Mouse (Mus musculus) gastrocnemius, postnatal 25 days (tissue): Measurements from ENCODE around the gene Tbc1d15. TPM values are rescaled to one million over a fixed set of nuclear protein-coding genes. Genes with fewer than 3 reads are reported as not detected.

Experiments
- DNase-seq: peaks from one replicate; pipeline ENCODE4 v3.0.0; 2022
- total RNA-seq, 2 experiments: library from RNA; stranded (reverse); gene quantifications; 1 replicate in 1 of 2; 2 replicates in 1 of 2; pipeline ENCODE4 v1.2.3; 2021

Gene Tbc1d15
- total RNA-seq, 2 experiments from 2014 or later: 35.9 to 40.5 TPM

DNA sequence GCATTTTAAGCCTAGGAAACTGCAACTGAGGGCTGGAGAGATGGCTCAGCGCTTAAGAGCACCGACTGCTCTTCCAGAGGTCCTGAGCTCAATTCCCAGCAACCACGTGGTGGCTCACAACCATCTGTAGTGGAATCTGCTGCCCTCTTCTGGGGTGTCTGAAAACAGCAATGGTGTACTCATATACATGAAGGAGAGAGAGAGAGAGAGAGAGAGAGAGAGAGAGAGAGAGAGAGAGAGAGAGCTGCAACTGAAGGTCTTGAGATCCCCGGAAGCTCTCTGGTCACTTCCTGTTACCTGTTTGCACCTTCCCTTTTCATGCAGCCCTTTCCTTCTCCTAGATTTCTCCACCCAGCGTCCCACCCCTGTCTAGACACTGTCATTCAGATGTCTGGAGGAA, 91.0 kb downstream of the Tbc1d15 start:
- no peak for DNase-seq

Other genes starting within 250 kb of the Tbc1d15 start
- not detected for gene Tph2, start 66.4 kb downstream of the Tbc1d15 start, total RNA-seq
- 10 to 100 TPM; 42.8 to 43.7 TPM for gene Rab21, start 64.1 kb upstream of the Tbc1d15 start, total RNA-seq
- 10 to 100 TPM in 1 of 2 experiments, 1 to 10 TPM in 1; 8.8 to 14.9 TPM for gene Tmem19, start 111.0 kb upstream of the Tbc1d15 start, total RNA-seq
- gene Thap2, start 133.0 kb upstream of the Tbc1d15 start, total RNA-seq: 1 to 10 TPM; 6.1 to 7.8 TPM
- gene Zfc3h1, start 133.5 kb upstream of the Tbc1d15 start, total RNA-seq: 10 to 100 TPM in 1 of 2 experiments, 1 to 10 TPM in 1; 9.4 to 11.0 TPM